Mouse (Mus musculus): ENCODE measurements around the gene Slc2a2.

- TF ChIP-seq CTCF (IDR thresholded peaks at IDR 0.05; ENCODE audit: low read depth, low read length) (no peak), POLR2A (IDR thresholded peaks at IDR 0.05; ENCODE audit: insufficient read depth, low read length) (no peak), EP300 (IDR thresholded peaks at IDR 0.05; ENCODE audit: insufficient read depth, low read depth, low read length) (no peak)
Observed at GRCm38 (mm10) chr3:28709740-28710139, 12.0 kb downstream of the Slc2a2 start.
